Mouse (Mus musculus) brain, embryonic 14.5 days (tissue): ENCODE measurements around the gene Nt5c2.

ENCODE experiments used
- CTCF ChIP-seq: fragments of 200-500 bp; IDR thresholded peaks from 2 replicates; pipeline ENCODE4 v1.5.1; 2012; ENCODE audit warnings: inconsistent platforms, mild to moderate bottlenecking, moderate library complexity, borderline replicate concordance; ENCODE audit not compliant: insufficient read depth, insufficient read length; ENCODE audit errors: extremely low read depth
- POLR2A ChIP-seq: fragments of 200-500 bp; IDR thresholded peaks from 2 replicates; pipeline ENCODE4 v1.6.1; 2012; ENCODE audit warnings: mild to moderate bottlenecking, inconsistent platforms, borderline replicate concordance; ENCODE audit not compliant: poor library complexity, insufficient read depth, insufficient read length, severe bottlenecking; ENCODE audit errors: extremely low read depth

- TF ChIP-seq CTCF: no peak
- no peak for TF ChIP-seq POLR2A
Measured at GRCm38 (mm10) chr19:46971712-46972111, 43.2 kb downstream of the Nt5c2 start.
